Mouse (Mus musculus): Measurements from ENCODE around the gene Gpc5. TPM values are rescaled to one million over a fixed set of nuclear protein-coding genes. Genes with fewer than 3 reads are reported as not detected.
A peak's percentile ranks its signal among the peaks of the same experiment; 100 is the strongest.
"Not testable (repeated sequence)": the region's sequence is repeated elsewhere in the genome, so short reads cannot be mapped to it uniquely, and the experiment has no call there.

The Gpc5 gene
- 10 to 100 TPM; 38.3 to 42.3 TPM for total RNA-seq (2021)
- long read RNA-seq, experiment 1, partial matches to known transcripts: 0 of 4 reads
- long read RNA-seq, experiment 1, other reads (novel, unspliced or antisense): 1 of 4 reads
- long read RNA-seq, experiment 2, transcript Gpc5-204 (2 exons, 1,638 nt): major isoform, 8 of 12 reads
- long read RNA-seq, experiment 2, partial matches to known transcripts: 0 of 12 reads
- long read RNA-seq, experiment 2, other reads (novel, unspliced or antisense): 4 of 12 reads

DNA sequence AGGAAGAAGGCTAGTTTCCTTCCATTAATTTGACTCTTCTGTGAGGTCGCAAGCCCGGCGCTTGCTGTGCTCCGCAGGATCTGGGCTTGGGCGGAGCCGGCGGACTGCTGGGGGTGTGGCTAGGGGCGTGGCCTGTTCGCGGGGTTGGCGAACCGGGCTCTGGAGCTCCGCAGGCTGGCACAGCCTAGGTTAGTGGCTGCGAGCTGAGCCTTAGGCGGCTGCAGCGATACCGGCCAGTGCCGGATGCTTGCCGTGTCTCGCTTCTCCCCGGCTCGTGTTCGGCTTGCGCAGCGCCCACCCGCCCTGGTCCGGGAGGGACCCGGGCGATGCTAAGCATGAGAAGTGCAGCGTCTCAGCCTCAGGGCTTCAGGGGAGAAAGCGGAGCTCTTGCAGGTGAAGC lies at the start of gene Gpc5:
Gpc5 (plus strand) TSS at position 135 of the 400 bp plus-strand sequence.
- Histone ChIP-seq H3K27ac (peak within 1 kb of the TSS; percentile 84), H3K4me3 (peak within 1 kb of the TSS; percentile 78)
- no peak for TF ChIP-seq CTCF (conservative IDR thresholded peaks at IDR 0.05)
- DNase-seq (ENCODE audit: low spot score in 2 of 2): peak; percentile 89 to 94

DNA sequence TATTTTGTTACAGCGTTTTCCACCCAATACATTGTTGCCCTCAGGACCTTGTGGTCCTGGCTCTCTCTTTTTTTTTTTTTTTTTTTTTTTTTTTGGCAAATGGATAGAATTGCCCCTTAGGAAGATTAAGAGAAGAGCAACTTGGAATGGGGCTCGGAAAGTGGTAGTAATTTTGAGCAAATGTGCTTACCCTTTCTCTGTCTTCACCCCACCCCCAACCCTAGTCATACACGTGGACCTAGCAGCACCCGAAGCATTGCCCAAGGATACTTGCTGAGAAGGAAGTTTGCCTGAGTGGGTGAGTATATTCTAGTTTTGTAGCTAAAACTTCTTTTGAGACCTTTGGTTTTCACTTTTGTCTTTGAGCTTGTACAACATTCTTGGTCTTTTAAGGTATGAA lies 49.4 kb upstream of the Gpc5 start:
- H3K4me3 ChIP-seq: peak overlapping the region; percentile 69; the same call in 1 of the 2 replicates
- DNase-seq (ENCODE audit: low spot score in 2 of 2): no peak

DNA sequence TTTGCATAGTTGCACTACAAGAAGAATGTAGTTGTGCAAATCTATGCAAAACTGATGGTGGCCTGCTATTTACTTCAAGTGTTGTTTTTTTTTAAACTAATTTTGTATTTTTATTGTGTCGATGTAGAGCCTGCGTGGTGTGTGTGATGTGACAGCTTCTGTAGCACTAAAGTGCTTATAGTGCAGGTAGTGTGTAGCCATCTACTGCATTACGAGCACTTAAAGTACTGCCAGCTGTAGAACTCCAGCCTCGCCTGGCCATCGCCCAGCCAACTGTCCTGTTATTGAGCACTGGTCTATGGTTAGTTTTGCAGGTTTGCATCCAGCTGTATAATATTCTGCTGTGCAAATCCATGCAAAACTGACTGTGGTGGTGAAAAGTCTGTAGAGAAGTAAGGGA lies 48.0 kb upstream of the Gpc5 start:
- no peak for TF ChIP-seq CTCF (conservative IDR thresholded peaks at IDR 0.05)
- Histone ChIP-seq H3K4me3 (no peak overlapping the region), H3K27ac (no peak overlapping the region)
- no peak for DNase-seq (ENCODE audit: low spot score in 2 of 2)

More for the DNA sequence above, 49.4 kb upstream of the Gpc5 start:
- no peak for TF ChIP-seq CTCF (conservative IDR thresholded peaks at IDR 0.05)
- no peak overlapping the region for H3K27ac ChIP-seq

DNA sequence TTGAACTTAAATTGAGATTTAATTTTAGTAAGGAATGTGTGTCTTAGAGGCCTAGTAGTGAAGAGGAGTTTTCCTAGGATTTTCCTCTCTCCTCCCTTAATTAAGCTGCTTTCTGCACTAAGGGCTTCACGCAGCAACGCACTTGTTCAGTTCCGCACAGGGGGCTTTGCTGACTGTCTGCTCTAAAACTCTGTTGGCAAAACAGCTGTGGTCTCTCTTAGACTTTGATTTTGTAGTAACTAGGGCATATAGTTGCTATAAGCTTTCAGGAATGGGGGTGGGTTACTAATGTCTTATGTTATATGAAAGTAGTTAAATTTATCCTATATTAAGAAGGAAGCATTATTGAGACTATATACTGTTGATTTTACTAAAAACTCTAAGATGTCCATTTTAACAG lies 46.3 kb upstream of the Gpc5 start:
- DNase-seq (ENCODE audit: low spot score in 2 of 2): no peak
- Histone ChIP-seq H3K4me3 (no peak overlapping the region), H3K27ac (no peak overlapping the region)
- no peak for TF ChIP-seq CTCF (conservative IDR thresholded peaks at IDR 0.05)

DNA sequence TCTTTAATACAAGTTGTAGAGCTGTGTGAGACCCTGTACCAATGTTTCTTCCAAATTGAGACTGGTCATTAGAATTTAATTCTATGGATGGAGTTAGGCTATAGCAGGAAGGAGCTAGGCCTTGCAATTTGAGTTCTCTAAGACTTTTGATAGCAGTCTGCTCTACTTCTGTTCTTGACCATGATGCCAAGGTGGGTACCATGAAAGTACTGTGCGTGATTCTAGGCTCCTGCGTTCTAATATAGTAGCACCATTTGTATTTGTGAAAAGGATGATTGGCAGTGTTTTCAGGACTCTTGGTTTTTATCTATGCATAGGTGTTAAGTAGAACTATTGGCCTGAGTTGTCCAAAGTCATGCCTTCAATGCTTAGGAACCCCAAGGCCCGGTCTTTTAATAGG lies 44.7 kb upstream of the Gpc5 start:
- Histone ChIP-seq H3K4me3 (no peak overlapping the region), H3K27ac (no peak overlapping the region)
- TF ChIP-seq CTCF (conservative IDR thresholded peaks at IDR 0.05): no peak
- no peak for DNase-seq (ENCODE audit: low spot score in 2 of 2)

DNA sequence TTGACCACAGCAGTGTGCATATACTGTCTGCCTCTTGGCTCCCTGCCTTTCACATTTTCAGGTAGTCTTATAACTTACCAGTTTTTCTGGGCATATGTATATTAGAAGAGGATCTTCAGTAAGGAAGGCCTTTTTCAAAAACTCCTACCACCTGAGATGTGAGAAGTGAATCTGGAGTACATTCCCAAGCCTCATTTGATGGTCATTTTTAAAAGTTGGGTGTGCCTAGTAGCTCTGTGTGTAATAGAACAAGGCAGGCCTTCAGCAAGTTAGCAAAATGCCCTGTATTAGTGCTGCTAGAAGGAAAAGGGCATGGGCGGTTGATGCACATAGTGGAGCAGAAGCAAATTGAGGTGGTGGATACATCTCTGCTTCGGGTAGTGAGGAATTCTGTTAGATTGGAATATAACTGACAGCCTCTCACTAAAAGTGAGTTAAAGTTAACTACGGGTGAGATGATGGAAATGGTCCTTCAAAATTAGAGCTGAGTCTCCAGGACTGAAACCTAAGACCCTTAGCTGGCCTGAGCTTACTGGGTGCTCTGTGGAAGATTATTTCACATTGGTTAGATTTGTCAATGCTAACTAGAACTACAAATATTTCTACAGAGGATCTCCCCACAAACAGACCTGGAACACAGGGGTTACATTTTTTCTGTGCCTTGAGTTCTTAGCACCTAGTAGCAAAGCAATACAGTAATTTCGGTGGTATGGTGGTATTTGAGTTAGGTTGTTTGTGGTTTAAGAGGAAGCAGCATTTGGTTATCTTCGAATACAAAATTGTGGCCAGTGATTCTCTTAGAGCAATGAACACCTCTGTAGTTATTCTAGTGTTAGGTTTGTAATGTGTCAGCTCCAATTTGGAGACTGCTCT lies 43.8 kb upstream of the Gpc5 start:
- Histone ChIP-seq H3K27ac (no peak overlapping the region), H3K4me3 (no peak overlapping the region)
- no peak for DNase-seq (ENCODE audit: low spot score in 2 of 2)
- no peak for TF ChIP-seq CTCF (conservative IDR thresholded peaks at IDR 0.05)

DNA sequence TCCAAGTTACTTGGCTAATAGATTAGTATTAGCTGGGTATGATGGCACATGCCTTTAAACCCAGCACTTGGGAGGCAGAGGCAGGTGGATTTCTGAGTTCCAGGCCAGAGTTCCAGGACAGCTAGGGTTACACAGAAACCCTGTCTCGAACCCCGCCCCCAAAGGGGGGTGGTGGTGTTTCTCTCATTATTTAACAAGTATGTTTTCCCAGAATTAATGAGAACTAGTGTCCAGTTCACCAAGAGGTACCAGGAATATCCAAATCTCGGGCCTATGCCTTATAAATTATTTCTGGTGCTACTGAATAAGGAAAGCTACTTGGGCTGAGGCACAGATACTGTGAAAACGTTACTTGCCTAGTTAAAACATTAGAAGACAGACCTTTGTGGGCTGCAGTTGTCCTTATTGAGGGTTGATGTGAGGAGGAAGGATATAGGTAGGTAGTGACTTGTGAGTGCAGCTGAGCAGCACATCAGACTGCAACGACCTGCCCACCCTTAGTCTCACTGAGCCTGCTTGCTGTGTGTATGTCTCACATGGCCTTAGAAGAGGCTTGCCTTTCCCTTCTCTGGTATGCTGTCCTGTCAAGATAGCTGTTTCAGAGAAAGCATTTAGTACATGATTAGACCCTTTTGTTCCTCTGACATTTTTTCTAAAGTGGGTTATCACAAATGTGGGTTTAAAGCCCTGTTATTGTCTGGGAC lies 43.0 kb upstream of the Gpc5 start:
- no peak for TF ChIP-seq CTCF (conservative IDR thresholded peaks at IDR 0.05)
- H3K4me3 ChIP-seq: no peak overlapping the region
- no peak overlapping the region for H3K27ac ChIP-seq
- DNase-seq (ENCODE audit: low spot score in 2 of 2): no peak

DNA sequence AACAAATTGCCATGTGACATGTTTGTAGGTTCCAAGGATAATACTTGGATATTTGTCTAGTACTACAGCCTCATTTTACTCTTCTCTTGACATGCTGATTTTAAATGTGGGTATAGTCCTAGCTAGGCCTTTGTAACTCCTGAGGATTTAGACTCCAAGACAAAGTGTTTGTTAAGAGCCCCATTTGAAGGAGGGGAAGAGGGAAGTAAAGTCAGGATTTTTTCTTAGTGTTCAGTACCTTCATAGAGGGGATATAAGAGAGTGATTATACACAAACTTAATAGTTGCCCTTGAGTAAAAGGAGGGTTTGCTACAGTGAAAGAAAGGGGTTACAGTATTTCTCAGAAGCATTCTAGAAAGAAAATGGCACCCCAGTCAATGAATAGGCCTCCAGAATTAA lies 42.2 kb upstream of the Gpc5 start:
- H3K4me3 ChIP-seq: no peak overlapping the region
- TF ChIP-seq CTCF (conservative IDR thresholded peaks at IDR 0.05): no peak
- no peak overlapping the region for H3K27ac ChIP-seq
- no peak for DNase-seq (ENCODE audit: low spot score in 2 of 2)

DNA sequence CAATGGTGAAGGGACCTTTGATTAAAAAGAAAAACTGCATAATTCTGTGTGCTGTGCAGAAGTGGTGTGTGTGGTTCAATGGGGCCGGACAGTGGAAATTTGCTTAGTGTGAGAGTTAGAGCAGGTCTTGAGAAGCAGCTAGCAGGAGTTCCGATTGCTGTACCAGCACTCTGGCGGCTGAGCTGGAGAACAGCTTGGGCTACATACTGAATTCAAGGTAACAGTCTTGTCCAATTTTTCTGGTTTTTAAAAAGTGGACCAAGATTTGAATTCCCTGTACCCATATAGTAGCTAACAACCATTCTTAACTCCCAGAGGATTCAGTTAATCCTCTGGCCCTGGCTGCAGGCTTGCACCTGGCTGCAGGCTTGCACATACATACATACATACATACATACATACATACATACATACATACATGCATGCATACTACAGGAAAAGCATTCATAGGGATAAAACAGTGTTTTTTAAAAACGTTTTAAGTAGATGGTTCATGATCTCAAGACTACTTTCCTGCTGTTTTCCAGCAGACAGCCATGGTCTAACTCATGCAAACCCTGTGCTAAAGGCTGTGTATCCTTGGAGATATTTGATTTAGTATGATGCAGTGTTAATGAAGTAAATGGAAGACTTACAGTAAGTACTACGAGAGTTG lies 40.8 kb upstream of the Gpc5 start:
- DNase-seq (ENCODE audit: low spot score in 2 of 2): no peak
- TF ChIP-seq CTCF (conservative IDR thresholded peaks at IDR 0.05): no peak
- Histone ChIP-seq H3K27ac (no peak overlapping the region), H3K4me3 (no peak overlapping the region)

DNA sequence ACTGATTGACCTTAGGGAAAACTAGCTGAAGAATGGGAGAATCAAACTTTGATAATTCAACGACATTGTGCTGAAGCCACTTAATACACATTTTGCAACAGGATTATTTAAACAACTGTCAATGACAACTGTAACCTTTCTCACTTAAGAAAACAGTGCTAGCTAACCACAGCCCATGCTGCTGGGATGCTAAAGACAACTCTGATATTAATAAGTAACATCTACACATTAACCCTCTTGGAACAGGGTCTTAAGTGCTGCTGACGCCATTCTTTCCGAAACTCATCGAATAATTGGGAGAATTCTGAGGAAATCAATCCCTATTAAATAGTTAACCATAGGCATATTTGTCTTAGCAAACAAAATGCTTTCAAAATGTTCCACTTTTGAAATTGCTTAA lies 39.6 kb upstream of the Gpc5 start:
- TF ChIP-seq CTCF (conservative IDR thresholded peaks at IDR 0.05): no peak
- H3K4me3 ChIP-seq: no peak overlapping the region
- DNase-seq (ENCODE audit: low spot score in 2 of 2): no peak

DNA sequence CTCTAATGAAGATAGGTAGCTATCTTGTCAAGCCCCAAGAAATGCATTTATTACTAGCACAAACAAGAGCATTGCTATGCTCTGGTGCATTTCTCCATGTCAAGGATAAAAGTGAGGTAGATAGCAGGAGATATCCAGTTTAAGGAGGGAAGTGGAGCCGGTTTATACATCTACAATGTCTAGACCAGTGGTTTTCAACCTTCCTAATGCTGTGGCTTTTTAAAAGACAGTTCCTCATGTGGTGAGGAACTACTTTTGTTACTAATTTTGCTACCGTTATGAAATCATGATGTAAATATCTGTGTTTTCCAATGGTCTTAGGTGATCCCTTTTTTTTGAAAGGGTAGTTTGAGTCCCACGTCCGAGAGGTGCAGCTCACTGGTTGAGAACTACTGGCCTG lies 37.8 kb upstream of the Gpc5 start:
- DNase-seq (ENCODE audit: low spot score in 2 of 2): no peak
- no peak for TF ChIP-seq CTCF (conservative IDR thresholded peaks at IDR 0.05)
- no peak overlapping the region for H3K4me3 ChIP-seq
- no peak overlapping the region for H3K27ac ChIP-seq

More for the DNA sequence above, 39.6 kb upstream of the Gpc5 start:
- no peak overlapping the region for H3K27ac ChIP-seq

DNA sequence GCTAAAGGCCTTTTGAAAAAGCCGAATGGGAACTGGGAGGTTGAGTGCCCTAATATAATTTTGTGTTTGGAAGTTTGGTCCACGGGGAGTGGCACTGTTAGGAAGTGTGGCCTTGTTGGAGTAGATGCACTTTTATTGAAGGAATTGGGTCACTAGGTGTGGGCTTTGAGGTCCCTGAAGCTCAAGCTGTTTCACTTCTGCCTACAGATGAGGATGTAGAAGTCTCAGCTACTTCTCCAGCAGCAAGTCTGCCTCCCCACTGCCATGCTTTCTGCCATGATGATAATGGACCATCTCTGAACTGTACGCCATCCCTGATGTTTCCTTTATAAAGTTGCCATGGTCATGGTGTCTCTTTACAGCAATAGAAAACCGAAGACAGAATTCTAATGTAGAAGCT lies 34.5 kb upstream of the Gpc5 start:
- H3K27ac ChIP-seq: no peak overlapping the region
- no peak for DNase-seq (ENCODE audit: low spot score in 2 of 2)
- no peak overlapping the region for H3K4me3 ChIP-seq
- no peak for TF ChIP-seq CTCF (conservative IDR thresholded peaks at IDR 0.05)

DNA sequence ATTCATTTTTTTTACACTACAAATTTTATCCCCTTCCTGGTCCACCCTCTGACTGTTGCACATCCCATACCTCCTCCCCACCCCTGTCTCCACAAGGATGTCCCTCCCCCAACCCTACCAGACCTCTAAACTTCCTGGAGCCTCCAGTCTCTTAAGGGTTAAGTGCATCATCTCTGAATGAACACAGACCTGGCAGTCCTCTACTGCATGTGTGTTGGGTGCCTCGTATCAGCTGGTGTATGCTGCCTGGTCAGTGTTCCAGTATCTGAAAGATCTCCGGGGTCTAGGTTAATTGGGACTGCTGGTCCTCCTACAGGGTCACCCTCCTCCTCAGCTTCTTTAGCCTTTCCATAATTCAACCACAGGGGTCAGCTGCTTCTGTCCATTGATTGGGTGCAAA lies 25.9 kb upstream of the Gpc5 start:
- DNase-seq (ENCODE audit: low spot score in 2 of 2); H3K27ac ChIP-seq; H3K4me3 ChIP-seq: not testable (repeated sequence)
